Mouse (Mus musculus) E14TG2a.4 (cell line): Measurements from ENCODE around the gene Capns1.

Experiments used
- CTCF ChIP-seq: conservative IDR thresholded peaks from 2 replicates; pipeline ENCODE4 v1.5.1; 2014; ENCODE audit warnings: low read length
- NANOG ChIP-seq: IDR thresholded peaks from 2 replicates; pipeline ENCODE4 v1.6.1; 2014; ENCODE audit warnings: borderline replicate concordance, low read length, mixed read lengths
- POU5F1 ChIP-seq: IDR thresholded peaks from 2 replicates; pipeline ENCODE4 v1.6.1; 2014; ENCODE audit warnings: low read length, borderline replicate concordance

DNA sequence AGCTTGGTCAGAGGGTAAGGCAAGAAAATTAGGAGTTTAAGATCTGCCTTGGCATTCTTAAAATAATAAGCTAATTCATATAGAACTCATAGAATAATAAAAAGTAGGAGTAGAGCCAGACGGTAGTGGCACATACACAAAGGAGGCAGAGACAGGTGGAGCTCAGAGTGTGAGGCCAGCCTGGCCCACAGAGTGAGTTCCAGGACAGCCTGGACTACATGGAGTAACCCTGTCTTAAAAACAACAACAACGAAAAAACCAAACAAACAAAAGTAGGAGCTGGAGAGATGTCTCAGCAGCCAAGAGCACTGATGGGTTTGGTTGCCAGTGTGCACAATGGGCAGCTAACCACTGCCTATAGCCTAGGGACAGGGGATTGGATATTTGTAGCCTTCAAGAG lies 18.7 kb upstream of the Capns1 start:
- TF ChIP-seq CTCF, result no peak
- TF ChIP-seq NANOG, result no peak
- TF ChIP-seq POU5F1, result no peak
